Mouse (Mus musculus) ES-E14 (cell line): Measurements from ENCODE around the gene 1700029P11Rik. TPM values are rescaled to one million over a fixed set of nuclear protein-coding genes. Genes with fewer than 3 reads are reported as not detected.

ENCODE experiments used
- DNase-seq: peaks from one replicate; pipeline ENCODE4 v3.0.0-alpha.2; 2013; ENCODE audit warnings: low read depth, low spot score
- H3K27ac ChIP-seq: 2 replicates; pipeline ENCODE4 v1.5.1; 2012; ENCODE audit warnings: low read depth, mild to moderate bottlenecking, low read length, moderate library complexity, mixed read lengths; ENCODE audit not compliant: poor library complexity, insufficient read depth, severe bottlenecking
- H3K36me3 ChIP-seq: 2 replicates; pipeline ENCODE4 v1.6.1; 2012; ENCODE audit warnings: mild to moderate bottlenecking, low read length, moderate library complexity, mixed read lengths; ENCODE audit not compliant: control insufficient read depth, poor library complexity, insufficient read depth, severe bottlenecking
- H3K4me1 ChIP-seq, 2 experiments: fragments of 150-350 bp in 1 of 2; sonication (generic) in 1 of 2; 2 replicates each; pipeline ENCODE4 v1.6.1; 2012; ENCODE audit warnings: low read length in 2 of 2, mild to moderate bottlenecking in 1 of 2, mixed read lengths in 1 of 2; ENCODE audit not compliant: control insufficient read depth in 2 of 2, insufficient read depth in 2 of 2, poor library complexity in 1 of 2
- H3K4me3 ChIP-seq, 2 experiments: fragments of 150-350 bp in 1 of 2; sonication (generic) in 1 of 2; 2 replicates each; pipeline ENCODE4 v1.5.1; 2012; ENCODE audit warnings: low read length in 2 of 2, low read depth in 1 of 2, mild to moderate bottlenecking in 1 of 2, mixed read lengths in 1 of 2; ENCODE audit not compliant: insufficient read depth in 1 of 2, poor library complexity in 1 of 2, severe bottlenecking in 1 of 2
- H3K9ac ChIP-seq: 2 replicates; pipeline ENCODE4 v1.6.1; 2012; ENCODE audit warnings: low read depth, mild to moderate bottlenecking, low read length, mixed read lengths; ENCODE audit not compliant: poor library complexity, insufficient read depth, severe bottlenecking
- H3K9me3 ChIP-seq: fragments of 150-350 bp; sonication (generic); 2 replicates; pipeline ENCODE4 v1.6.1; 2012; ENCODE audit warnings: low read depth, mild to moderate bottlenecking, low read length; ENCODE audit not compliant: control insufficient read depth, insufficient read depth
- CHD2 ChIP-seq: IDR thresholded peaks from 2 replicates; pipeline ENCODE4 v1.6.1; 2014; ENCODE audit warnings: mild to moderate bottlenecking, low read depth, low read length, inconsistent platforms
- HCFC1 ChIP-seq: IDR thresholded peaks from 2 replicates; pipeline ENCODE4 v1.6.1; 2012; ENCODE audit warnings: low read length, inconsistent platforms, borderline replicate concordance; ENCODE audit not compliant: insufficient read depth
- MAFK ChIP-seq: IDR thresholded peaks from 2 replicates; pipeline ENCODE4 v1.6.1; 2014; ENCODE audit warnings: mild to moderate bottlenecking, low read depth, low read length, inconsistent platforms; ENCODE audit not compliant: insufficient read depth
- ZC3H11A ChIP-seq: IDR thresholded peaks from 2 replicates; pipeline ENCODE4 v1.6.1; 2012; ENCODE audit warnings: low read depth, mild to moderate bottlenecking, inconsistent platforms, low read length, borderline replicate concordance
- ZNF384 ChIP-seq: IDR thresholded peaks from 2 replicates; pipeline ENCODE4 v1.6.1; 2012; ENCODE audit warnings: low read depth, low read length, inconsistent platforms
- in situ Hi-C, 2 experiments: fragments of 600-800 bp; cut with MboI; formaldehyde crosslinking; loops; one replicate each; pipeline ENCODE4 v1.15.1; 2025; ENCODE audit warnings: low sequenced_read_pairs in 2 of 2, inconsistent platforms in 1 of 2; ENCODE audit not compliant: unreplicated experiment in 2 of 2
- total RNA-seq: library from RNA; depleted of rRNA; stranded (reverse); fragments of 300-350 nt; gene quantifications from 2 replicates; pipeline ENCODE4 v1.2.3, GENCODE M21; 2012

The 1700029P11Rik gene
- total RNA-seq, 1 experiment = 29.9 TPM

- Histone ChIP-seq H3K36me3 (peaks cover 44% of the 10 kb centered on the region), H3K9ac (no peak overlapping the region), H3K4me3 (no peak overlapping the region), H3K4me1 (peaks cover 0 to 10% of the 10 kb centered on the region in 2 experiments; a peak in 1 of 4 replicates), H3K9me3 (no peaks in the 10 kb centered on the region), H3K27ac (no peak overlapping the region)
- in situ Hi-C loops = loop anchor here in 1 of 2 experiments (5.0 kb wide), 1 partner anchor 38 kb away; the partner anchor contains the start of gene Xrcc6
- no peak for DNase-seq
- TF ChIP-seq ZNF384 (no peak), CHD2 (no peak), ZC3H11A (no peak), MAFK (no peak), HCFC1 (no peak)
These were observed 30.7 kb upstream of the 1700029P11Rik start for GRCm38 (mm10) chr15:81949476-81950131.

GRCm38 (mm10) chr15:81950716-81951115, 29.6 kb upstream of the 1700029P11Rik start:
- H3K4me3 ChIP-seq = no peak overlapping the region
- no peak overlapping the region for H3K27ac ChIP-seq
- H3K36me3 ChIP-seq = peaks cover 54% of the 10 kb centered on the region
- TF ChIP-seq ZC3H11A (no peak), CHD2 (no peak), MAFK (no peak), HCFC1 (no peak)
- H3K9ac ChIP-seq = no peak overlapping the region
- in situ Hi-C loops = loop anchor here in 1 of 2 experiments (5.0 kb wide), 1 partner anchor 37 kb away; the partner anchor contains the start of gene Xrcc6
- H3K9me3 ChIP-seq = no peaks in the 10 kb centered on the region
- peaks cover 0 to 10% of the 10 kb centered on the region in 2 experiments; a peak in 1 of 4 replicates for H3K4me1 ChIP-seq
- DNase-seq = no peak

GRCm38 (mm10) chr15:81951159-81951558, 29.2 kb upstream of the 1700029P11Rik start:
- TF ChIP-seq CHD2 (no peak), HCFC1 (no peak), ZC3H11A (no peak), MAFK (no peak), ZNF384 (no peak)
- in situ Hi-C loops = loop anchor here in 1 of 2 experiments (5.0 kb wide), 1 partner anchor 36 kb away; the partner anchor contains the start of gene Xrcc6
- H3K4me1 ChIP-seq = peaks cover 0 to 10% of the 10 kb centered on the region in 2 experiments; a peak in 1 of 4 replicates
- peaks cover 58% of the 10 kb centered on the region for H3K36me3 ChIP-seq
- no peak overlapping the region for H3K4me3 ChIP-seq
- H3K9me3 ChIP-seq = no peaks in the 10 kb centered on the region
- H3K27ac ChIP-seq = no peak overlapping the region
- DNase-seq = no peak
- H3K9ac ChIP-seq = no peak overlapping the region

DNA sequence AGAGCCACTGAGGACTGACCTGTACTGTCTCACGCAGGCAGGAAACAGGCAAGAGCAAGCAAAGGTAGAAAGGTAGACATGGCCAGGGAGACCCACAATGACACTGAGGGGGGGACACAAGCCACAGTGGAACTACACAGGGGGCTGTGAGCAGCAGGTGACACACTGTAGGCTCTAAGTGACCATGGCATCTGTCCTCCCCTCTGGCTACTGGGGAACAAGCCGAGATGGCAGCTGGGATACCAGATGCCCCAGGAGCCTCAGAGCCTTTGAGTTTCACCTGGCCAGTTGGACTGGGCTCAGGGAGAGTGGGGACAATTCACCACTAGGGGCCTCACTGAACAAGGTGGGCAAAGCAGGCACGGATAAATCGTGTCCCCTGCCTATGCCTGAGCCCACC, 28.0 kb upstream of the 1700029P11Rik start:
- in situ Hi-C loops = loop anchor here in 1 of 2 experiments (5.0 kb wide), 1 partner anchor 35 kb away; the partner anchor contains the start of gene Xrcc6
- no peak for DNase-seq

More for the DNA sequence above, 28.0 kb upstream of the 1700029P11Rik start:
- Histone ChIP-seq H3K4me1 (peaks cover 0 to 12% of the 10 kb centered on the region in 2 experiments; a peak in 2 of 4 replicates), H3K36me3 (peaks cover 67% of the 10 kb centered on the region), H3K9me3 (no peaks in the 10 kb centered on the region), H3K27ac (no peak overlapping the region), H3K4me3 (no peak overlapping the region), H3K9ac (no peak overlapping the region)
- TF ChIP-seq MAFK = no peak
- TF ChIP-seq CHD2 = no peak
